Mouse (Mus musculus) left cerebral cortex, postnatal 25 days (tissue): ENCODE results near the gene Chic1. TPM values are rescaled to one million over a fixed set of nuclear protein-coding genes. Genes with fewer than 3 reads are reported as not detected.
A peak's percentile ranks its signal among the peaks of the same experiment; 100 is the strongest.

Experiments
- DNase-seq, 2 experiments: peaks; one replicate each; pipeline ENCODE4 v3.0.0; 2022; ENCODE audit warnings: low spot score in 2 of 2, mixed read lengths in 1 of 2
- intact Hi-C: fragments of 180-260 bp; cut with DNase I; formaldehyde crosslinking; loops from one replicate; pipeline ENCODE4 v1.15.1; 2025
- total RNA-seq, 2 experiments: library from RNA; stranded (reverse); gene quantifications; 2 replicates each; pipeline ENCODE4 v1.2.3; 2021

Gene Chic1
- total RNA-seq, result 10 to 100 TPM; 18.6 to 19.0 TPM

- intact Hi-C loops, result loop anchor here (5.0 kb wide), 1 partner anchor 69 kb away; no protein-coding TSS in a partner anchor
- peak; percentile 67 to 88 for DNase-seq
These were observed at the start of gene Chic1 for GRCm38 (mm10) chrX:103356287-103356686. TSS of gene Chic1 (plus strand) at chrX:103356476.

- intact Hi-C loops, result no loop called here
These were observed 48.0 kb upstream of the Chic1 start for GRCm38 (mm10) chrX:103308262-103308661.

GRCm38 (mm10) chrX:103311723-103312122 lies 44.6 kb upstream of the Chic1 start:
- intact Hi-C loops, result no loop called here
- no peak for DNase-seq

More at GRCm38 (mm10) chrX:103308262-103308661, 48.0 kb upstream of the Chic1 start:
- DNase-seq, result no peak

GRCm38 (mm10) chrX:103314146-103314545 lies 42.1 kb upstream of the Chic1 start:
- no peak for DNase-seq
- intact Hi-C loops, result no loop called here

GRCm38 (mm10) chrX:103321146-103321545 lies 35.1 kb upstream of the Chic1 start, which contains the start of gene Cdx4:
TSS of gene Cdx4 (plus strand) at chrX:103321398.
- intact Hi-C loops, result no loop called here
- DNase-seq, result no peak

- DNase-seq, result no peak
- intact Hi-C loops, result no loop called here
These were observed 30.4 kb upstream of the Chic1 start for GRCm38 (mm10) chrX:103325900-103326299.

GRCm38 (mm10) chrX:103329386-103329785 lies 26.9 kb upstream of the Chic1 start:
- no peak for DNase-seq
- intact Hi-C loops, result no loop called here

- no peak for DNase-seq
- intact Hi-C loops, result no loop called here
These were observed 25.0 kb upstream of the Chic1 start for GRCm38 (mm10) chrX:103331125-103331858.

- intact Hi-C loops, result no loop called here
- no peak for DNase-seq
These were observed 14.7 kb upstream of the Chic1 start for GRCm38 (mm10) chrX:103341369-103342113.

GRCm38 (mm10) chrX:103355784-103356183 lies 492 bp upstream of the Chic1 start:
- intact Hi-C loops, result loop anchor here (5.0 kb wide), 1 partner anchor 68 kb away; no protein-coding TSS in a partner anchor
- DNase-seq, result no peak

GRCm38 (mm10) chrX:103356761-103357236 lies 523 bp downstream of the Chic1 start:
- DNase-seq, result peak in 1 of 2 experiments; percentile 19
- intact Hi-C loops, result loop anchor here (5.0 kb wide), 1 partner anchor 69 kb away; no protein-coding TSS in a partner anchor

- intact Hi-C loops, result no loop called here
- peak; percentile 10 to 16 for DNase-seq
These were observed 9.9 kb downstream of the Chic1 start for GRCm38 (mm10) chrX:103366201-103366600.

GRCm38 (mm10) chrX:103368650-103369049 lies 12.4 kb downstream of the Chic1 start:
- no peak for DNase-seq
- intact Hi-C loops, result no loop called here

GRCm38 (mm10) chrX:103371221-103371620 lies 14.9 kb downstream of the Chic1 start:
- DNase-seq, result no peak
- intact Hi-C loops, result loop anchor here (5.0 kb wide), 1 partner anchor 99 kb away; no protein-coding TSS in a partner anchor

GRCm38 (mm10) chrX:103371627-103372026 lies 15.4 kb downstream of the Chic1 start:
- intact Hi-C loops, result loop anchor here (5.0 kb wide), 1 partner anchor 99 kb away; no protein-coding TSS in a partner anchor
- DNase-seq, result no peak

- intact Hi-C loops, result loop anchor here (5.0 kb wide), 1 partner anchor 102 kb away; no protein-coding TSS in a partner anchor
- no peak for DNase-seq
These were observed 18.0 kb downstream of the Chic1 start for GRCm38 (mm10) chrX:103374250-103374649.

- no peak for DNase-seq
- intact Hi-C loops, result loop anchor here (5.0 kb wide), 1 partner anchor 58 kb away; no protein-coding TSS in a partner anchor
These were observed 28.3 kb downstream of the Chic1 start for GRCm38 (mm10) chrX:103384528-103384927.

- intact Hi-C loops, result no loop called here
- DNase-seq, result peak in 1 of 2 experiments; percentile 50
These were observed 31.9 kb downstream of the Chic1 start for GRCm38 (mm10) chrX:103388131-103388530.

- intact Hi-C loops, result no loop called here
- no peak for DNase-seq
These were observed 37.6 kb downstream of the Chic1 start for GRCm38 (mm10) chrX:103393841-103394240.

- no peak for DNase-seq
- intact Hi-C loops, result no loop called here
These were observed 48.7 kb downstream of the Chic1 start for GRCm38 (mm10) chrX:103405021-103405420.
